ENCODE assay signal across 37 mouse cellular contexts in the genomic region with DNA sequence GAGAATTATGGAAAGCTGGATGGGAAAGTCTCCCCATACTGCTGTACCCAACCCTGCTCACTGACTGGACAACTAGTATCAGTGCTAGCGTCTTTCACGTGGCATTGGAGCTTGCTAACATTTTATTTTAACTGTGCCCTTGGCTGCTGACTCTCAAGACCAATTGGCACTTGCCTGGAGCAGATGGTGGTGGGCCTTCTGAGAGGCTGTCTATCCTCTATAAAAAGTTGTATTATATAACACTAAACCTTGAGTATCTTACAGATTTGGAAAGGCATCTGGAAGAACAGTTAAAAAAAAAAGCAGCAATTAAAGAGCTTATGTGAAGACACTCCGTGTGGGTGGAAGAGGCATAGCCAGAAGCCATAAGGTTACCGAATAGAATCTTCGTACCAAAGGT. TPM values are rescaled to one million over a fixed set of nuclear protein-coding genes. Genes with fewer than 3 reads are reported as not detected.
DNase-seq lines count a peak whose midpoint lies in the region; TF ChIP-seq lines count a peak whose summit lies in the region.
"Had no signal": no experiment of that assay in that cellular context is flagged by ENCODE, and none has a peak within 500 bp of the region (broad histone marks: within the 10 kb centered on the region; RNA-seq: fewer than 3 reads in every experiment).

No protein-coding gene starts in this region.

- TF ChIP-seq CTCF in left cerebral cortex, adult 2 months (IDR thresholded peaks at IDR 0.05), result no peak
- no peak for TF ChIP-seq CTCF in cortical plate, adult 2 months (IDR thresholded peaks at IDR 0.05; ENCODE audit: extremely low read depth, insufficient read depth, low read length)

- intact Hi-C loops in left cerebral cortex, adult 2 months (cut with DNase I), result loop anchor here (1.0 kb wide), 1 partner anchor 12 kb away; the partner anchor contains the start of gene BC049352
- intact Hi-C loops in left cerebral cortex, postnatal 10 days (cut with DNase I), result no loop called here
- intact Hi-C loops in left cerebral cortex, postnatal 14 days (cut with DNase I), result no loop called here

- H3K4me1 ChIP-seq in cortical plate, adult 2 months (ENCODE audit: control insufficient read depth, insufficient read depth, low read length), result peaks cover 10% of the 10 kb centered on the region
- H3K4me1 ChIP-seq: embryonic facial prominence, embryonic 12.5 days; hindbrain, embryonic 12.5 days; intestine, embryonic 15.5 days; limb, embryonic 13.5 days; lung, embryonic 15.5 days; midbrain, embryonic 10.5 days; midbrain, embryonic 15.5 days; neural tube, embryonic 15.5 days had no signal

- H3K4me3 ChIP-seq in left cerebral cortex, adult 2 months, result no peak overlapping the region
- H3K4me3 ChIP-seq in cortical plate, adult 2 months (ENCODE audit: insufficient read depth, low read length), result no peak overlapping the region
- H3K4me3 ChIP-seq: embryonic facial prominence, embryonic 12.5 days; hindbrain, embryonic 12.5 days; intestine, embryonic 15.5 days; limb, embryonic 13.5 days; lung, embryonic 15.5 days; midbrain, embryonic 10.5 days; midbrain, embryonic 15.5 days; neural tube, embryonic 15.5 days had no signal

- DNase-seq in left cerebral cortex, adult 2 months (ENCODE audit: extremely low spot score in 1 of 2, low spot score in 2 of 2), result peak; percentile 31 to 58
- no peak for DNase-seq in left cerebral cortex, postnatal 10 days (ENCODE audit: extremely low spot score in 1 of 2, low spot score in 2 of 2)
- peak; percentile 42 to 60 for DNase-seq in left cerebral cortex, postnatal 14 days (ENCODE audit: low spot score in 2 of 2)
- peak; percentile 74 for DNase-seq in telencephalon, adult 2 months (ENCODE audit: low read depth, low spot score)
- DNase-seq in layer of hippocampus, adult 9-11 months, result no peak
- DNase-seq: adrenal gland, adult 8-10 months; B cell, adult 2 months; cerebellum, adult 9-10 months; cerebellum, postnatal 36 days; embryo, embryonic 11 days; gastrocnemius, postnatal 14 days; heart, postnatal 36 days; kidney, adult 2 months; kidney, postnatal 4 days; layer of hippocampus, postnatal 36 days; spleen, adult 18-20 months; thymus, adult 2 months; thymus, postnatal 36 days had no signal

- TF ChIP-seq POLR2A in cortical plate, adult 2 months (IDR thresholded peaks at IDR 0.05; ENCODE audit: extremely low read depth, insufficient read depth, low read length), result no peak

- peak overlapping the region; percentile 71 for H3K27ac ChIP-seq in left cerebral cortex, adult 2 months
- peak overlapping the region; percentile 70; the same call in 1 of the 2 replicates for H3K27ac ChIP-seq in cortical plate, adult 2 months (ENCODE audit: insufficient read depth, low read length)
- H3K27ac ChIP-seq: embryonic facial prominence, embryonic 12.5 days; hindbrain, embryonic 12.5 days; hindbrain, postnatal 0 days; intestine, embryonic 15.5 days; kidney, postnatal 0 days; limb, embryonic 13.5 days; lung, embryonic 15.5 days; midbrain, embryonic 10.5 days; midbrain, embryonic 15.5 days; neural tube, embryonic 15.5 days; stomach, postnatal 0 days had no signal

RNA-seq across cellular contexts. Expression of gene BC049352, which starts 11.7 kb away (rescaled TPM):
- total RNA-seq in left cerebral cortex, adult 2 months (2021), result under 1 TPM; 0.63 to 0.75 TPM
- under 1 TPM in 1 of 2 experiments, not detected in 1; 0.32 TPM for total RNA-seq in left cerebral cortex, postnatal 10 days (2021)
- polyA plus RNA-seq in cortical plate, adult 2 months (2012; rRNA removed), result 1.5 and 1.8 TPM in 2 replicates
- under 1 TPM; 0.55 to 0.66 TPM for total RNA-seq in left cerebral cortex, postnatal 14 days (2021)
- total RNA-seq: granulocyte monocyte progenitor cell, adult 5-6 weeks; heart, postnatal 36 days; hindbrain, postnatal 0 days; megakaryocyte progenitor cell, adult 5-6 weeks had no signal
- polyA plus RNA-seq: forebrain, embryonic 14.5 days; heart, embryonic 11.5 days; hindbrain, embryonic 12.5 days; limb, embryonic 13.5 days; lung, embryonic 15.5 days; midbrain, embryonic 10.5 days; midbrain, embryonic 15.5 days; neural tube, embryonic 15.5 days had no signal

RNA-seq across cellular contexts. Expression of gene Scn4b, which starts 32.0 kb away (rescaled TPM):
- total RNA-seq in left cerebral cortex, adult 2 months (2021), result 10 to 100 TPM; 52.1 to 74.9 TPM
- total RNA-seq in left cerebral cortex, postnatal 10 days (2021), result 10 to 100 TPM in 1 of 2 experiments, 1 to 10 TPM in 1; 4.4 to 11.9 TPM
- 31.9 and 87.5 TPM in 2 replicates for polyA plus RNA-seq in cortical plate, adult 2 months (2012; rRNA removed)
- total RNA-seq in left cerebral cortex, postnatal 14 days (2021), result 10 to 100 TPM; 11.3 to 16.2 TPM
- total RNA-seq: granulocyte monocyte progenitor cell, adult 5-6 weeks; megakaryocyte progenitor cell, adult 5-6 weeks had no signal
- polyA plus RNA-seq: activated CD4-positive, CD25-positive, alpha-beta regulatory T cell, adult 4 months had no signal

RNA-seq across cellular contexts. Expression of gene Tmprss4, which starts 33.7 kb away (rescaled TPM):
- total RNA-seq in left cerebral cortex, adult 2 months (2021), result not detected
- not detected for total RNA-seq in left cerebral cortex, postnatal 10 days (2021)
- 0.13 and 0.25 TPM in 2 replicates for polyA plus RNA-seq in cortical plate, adult 2 months (2012; rRNA removed)
- under 1 TPM in 1 of 2 experiments, not detected in 1; 0.25 TPM for total RNA-seq in left cerebral cortex, postnatal 14 days (2021)
- total RNA-seq: adrenal gland, adult 8-10 months; gastrocnemius, postnatal 14 days; granulocyte monocyte progenitor cell, adult 5-6 weeks; heart, postnatal 36 days; layer of hippocampus, adult 8-10 months; layer of hippocampus, postnatal 36 days had no signal
- polyA plus RNA-seq: activated CD4-positive, CD25-positive, alpha-beta regulatory T cell, adult 4 months; forebrain, embryonic 14.5 days; hindbrain, postnatal 0 days; liver, embryonic 11.5 days; midbrain, embryonic 10.5 days; midbrain, embryonic 15.5 days; neural tube, embryonic 15.5 days had no signal

RNA-seq across cellular contexts. Expression of gene Scn2b, which starts 52.6 kb away (rescaled TPM):
- total RNA-seq in left cerebral cortex, adult 2 months (2021), result 100 to 1,000 TPM; 238 to 254 TPM
- 10 to 100 TPM; 89.1 to 97.5 TPM for total RNA-seq in left cerebral cortex, postnatal 10 days (2021)
- polyA plus RNA-seq in cortical plate, adult 2 months (2012; rRNA removed), result 123 TPM in 2 replicates
- 100 to 1,000 TPM; 174 to 177 TPM for total RNA-seq in left cerebral cortex, postnatal 14 days (2021)
- total RNA-seq: granulocyte monocyte progenitor cell, adult 5-6 weeks; megakaryocyte progenitor cell, adult 5-6 weeks had no signal

Comparison
In these comparisons a context has a peak if more than half of its experiments do, and no peak if none do; other contexts are left out.
1. DNase-seq: peak in left cerebral cortex, adult 2 months (2 of 2), left cerebral cortex, postnatal 14 days (2 of 2) and telencephalon, adult 2 months (single experiment); none in left cerebral cortex, postnatal 10 days (0 of 2) and layer of hippocampus, adult 9-11 months (single experiment).